Mouse (Mus musculus) CD8-positive naive resting alpha-beta T cell, adult 2 months (primary cell): ENCODE measurements around the gene Prm3.

Experiments used
- DNase-seq, 2 experiments: peaks; one replicate each; pipeline ENCODE4 v3.0.0; 2022; ENCODE audit warnings: low read depth in 2 of 2, low spot score in 2 of 2

Gene Prm3

DNA sequence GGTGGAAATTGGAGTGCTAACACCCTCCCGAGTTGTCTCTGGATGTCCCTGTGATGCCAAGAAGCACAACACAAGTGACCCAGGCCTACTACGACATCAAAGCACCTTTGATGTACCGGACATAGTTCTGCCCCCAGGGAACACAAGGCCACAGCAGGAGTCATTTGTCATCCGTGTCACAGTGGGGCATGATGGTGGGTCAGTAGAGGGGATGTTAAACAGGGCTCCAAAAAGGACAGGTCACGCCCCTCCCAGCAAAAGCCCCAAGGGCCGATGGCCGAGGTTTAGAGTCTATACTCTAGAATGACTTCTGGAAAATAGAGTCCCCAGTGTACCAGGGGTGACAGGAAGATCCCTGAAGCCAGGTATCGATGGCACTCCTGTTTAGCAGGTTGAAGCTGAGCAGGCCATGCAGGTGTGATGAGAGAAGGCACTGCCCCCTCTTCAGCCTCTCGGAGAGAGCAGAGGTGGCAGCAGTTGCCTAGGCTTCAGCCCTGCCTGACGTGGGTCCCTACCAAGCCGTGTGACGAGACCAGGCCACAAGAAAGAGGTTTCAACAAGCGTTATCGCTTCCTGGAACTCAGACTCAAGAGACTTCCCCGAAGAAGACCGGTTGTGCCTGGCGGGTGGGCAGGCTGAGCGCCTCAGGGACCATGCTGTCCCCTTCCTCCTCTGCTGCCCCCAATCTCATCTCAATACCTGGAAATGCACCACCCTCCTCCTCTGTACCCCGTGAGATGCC is 18.8 kb downstream of the Prm3 start:
- DNase-seq: peak; percentile 84 to 87

DNA sequence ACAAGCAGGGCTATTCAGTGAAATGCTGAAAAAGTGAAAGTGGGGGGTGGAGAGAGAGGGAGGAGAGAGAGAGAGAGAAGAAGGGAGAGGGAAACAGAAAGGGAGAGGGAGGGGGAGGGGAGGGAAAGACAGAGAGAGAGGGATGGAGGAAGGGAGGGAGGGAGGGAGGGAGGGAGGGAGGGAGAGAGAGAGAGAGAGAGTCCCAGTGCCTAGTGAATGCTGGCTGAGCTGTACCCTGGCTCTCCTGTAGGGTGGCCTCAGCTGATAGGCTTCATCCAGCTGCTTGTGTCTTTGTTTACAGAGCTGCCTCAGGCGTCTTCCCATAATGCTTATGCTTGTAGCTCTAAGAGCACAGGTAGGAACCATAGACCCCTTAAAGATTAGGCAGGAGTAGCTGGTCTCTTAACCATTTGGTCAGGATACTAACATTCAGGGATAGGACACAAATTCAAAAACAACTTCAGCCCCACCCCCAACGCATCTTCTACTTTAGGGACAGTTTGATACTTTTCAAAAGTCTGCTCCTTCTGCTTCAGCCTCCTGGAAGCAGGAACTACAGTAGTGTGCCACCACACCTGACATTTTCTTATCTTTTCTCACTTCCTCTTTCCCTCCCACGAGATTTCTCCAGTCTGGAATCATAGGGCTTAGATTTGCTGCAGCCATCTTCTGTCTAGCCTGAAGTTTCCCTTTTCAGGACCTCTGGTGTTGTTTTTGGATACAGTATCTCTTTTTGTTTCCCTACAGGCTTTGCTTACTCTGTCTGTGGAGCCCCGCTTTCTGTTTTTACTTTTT is 20.0 kb downstream of the Prm3 start:
- peak in 1 of 2 experiments; percentile 23 for DNase-seq

DNA sequence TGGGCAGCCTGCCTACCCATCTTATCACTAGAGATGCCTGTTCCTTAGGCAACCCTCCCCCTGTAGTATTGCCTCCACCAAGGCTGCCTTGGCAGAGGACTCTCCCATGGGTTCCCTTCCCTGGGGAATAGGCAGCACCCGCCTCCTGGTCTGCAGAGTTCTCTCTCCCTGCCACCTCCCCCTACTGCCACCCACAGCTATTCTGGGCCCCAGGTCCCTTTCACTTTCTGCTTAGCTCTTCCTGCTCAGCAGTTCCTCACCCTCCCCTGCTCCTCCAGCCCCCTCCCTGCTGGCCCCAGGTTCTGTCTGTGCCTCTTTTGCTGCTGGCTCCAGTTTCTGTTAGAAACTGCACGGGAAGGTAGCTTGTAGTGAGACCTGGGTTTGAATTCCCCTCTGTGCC is 21.1 kb downstream of the Prm3 start:
- DNase-seq: peak in 1 of 2 experiments; percentile 37

DNA sequence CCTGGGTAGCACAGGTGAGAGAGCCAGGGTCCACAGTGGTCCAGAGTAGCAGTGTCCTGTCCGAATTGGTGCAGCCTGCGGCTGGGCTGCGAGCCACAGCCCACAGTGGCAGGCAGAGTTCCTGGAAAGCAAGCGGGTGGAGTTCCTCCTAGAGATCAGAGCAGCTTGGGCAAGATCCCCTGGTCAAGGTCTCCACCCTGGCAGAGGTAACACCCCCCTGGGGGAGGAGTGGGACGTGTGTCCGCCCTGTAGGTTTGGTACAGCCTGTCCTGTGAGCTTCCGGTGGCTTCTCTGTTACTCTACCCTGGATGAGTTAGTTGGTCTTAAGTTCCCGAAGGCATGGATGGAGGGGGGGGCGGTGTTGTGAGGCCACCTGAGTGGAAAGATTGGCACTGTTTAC is 21.9 kb downstream of the Prm3 start:
- no peak for DNase-seq

DNA sequence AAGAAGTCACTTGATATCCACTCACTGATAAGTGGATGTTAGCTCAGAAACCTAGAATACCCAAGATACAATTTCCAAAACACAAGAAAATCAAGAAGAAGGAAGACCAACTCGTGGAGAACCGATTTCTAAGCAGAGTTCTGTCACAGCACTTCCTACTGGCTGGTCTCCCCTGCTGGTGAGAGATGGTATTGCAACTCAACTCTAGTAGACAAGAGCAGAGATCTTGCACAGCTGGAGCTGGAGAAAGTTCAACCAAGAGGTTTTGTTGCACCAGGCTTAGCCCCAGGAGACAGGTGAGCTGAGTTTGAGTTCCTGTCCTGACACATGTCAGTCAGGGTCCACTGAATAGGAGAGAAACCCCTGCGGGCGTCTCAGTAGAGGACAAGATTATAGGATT is 23.6 kb downstream of the Prm3 start:
- DNase-seq: peak; percentile 79 to 82

DNA sequence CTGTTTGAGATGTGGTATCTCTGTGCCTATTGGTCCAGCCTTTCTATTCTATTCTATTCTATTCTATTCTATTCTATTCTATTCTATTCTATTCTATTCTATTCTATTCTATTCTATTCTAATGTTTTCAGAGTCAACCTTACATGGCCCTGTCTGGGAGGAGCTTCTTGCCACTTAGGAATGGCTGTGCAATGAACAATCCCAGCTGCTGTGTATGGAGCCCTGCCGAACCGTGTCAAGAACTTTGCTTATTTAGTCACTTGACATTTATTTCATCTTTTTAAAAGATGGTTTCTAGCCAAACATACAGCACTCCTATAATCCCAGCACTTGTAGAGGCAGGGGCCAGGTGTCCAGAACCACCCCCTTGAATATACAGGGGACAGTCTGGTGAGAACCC is 26.4 kb downstream of the Prm3 start:
- no peak for DNase-seq

DNA sequence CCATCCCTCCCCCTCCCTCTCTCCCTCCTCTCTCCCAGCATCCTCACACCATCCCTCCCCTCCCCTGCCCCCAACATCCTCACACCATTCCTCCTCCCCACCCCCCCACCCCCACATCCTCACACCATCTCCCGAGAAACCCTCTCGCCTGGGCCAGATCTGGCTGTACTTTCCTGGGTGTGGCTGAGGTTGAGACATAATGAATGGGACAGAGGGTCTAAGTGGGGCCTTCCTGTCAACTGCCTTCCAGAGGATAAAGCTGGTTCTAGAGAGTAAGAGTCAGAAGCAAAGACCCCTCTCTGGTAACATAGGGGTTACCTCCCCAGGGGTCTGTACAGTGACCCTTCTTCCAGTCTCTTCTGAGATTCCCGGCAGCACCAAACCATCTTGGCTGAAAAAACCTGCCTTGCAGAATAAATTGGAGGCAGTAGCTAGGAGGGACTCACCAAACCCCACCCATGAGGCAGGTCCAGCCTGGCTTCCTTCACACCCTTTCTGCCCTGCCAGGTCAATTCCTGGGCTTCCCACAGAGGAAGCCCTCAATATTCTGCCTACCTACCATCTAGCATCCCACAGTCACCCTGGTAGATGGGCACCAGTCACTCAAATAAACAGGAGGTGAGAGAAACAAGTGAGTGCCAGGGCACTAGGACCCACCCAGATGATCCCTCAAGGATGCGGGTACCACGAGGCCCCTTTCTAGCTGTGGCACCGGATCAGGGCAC is 27.0 kb downstream of the Prm3 start:
- DNase-seq: no peak

DNA sequence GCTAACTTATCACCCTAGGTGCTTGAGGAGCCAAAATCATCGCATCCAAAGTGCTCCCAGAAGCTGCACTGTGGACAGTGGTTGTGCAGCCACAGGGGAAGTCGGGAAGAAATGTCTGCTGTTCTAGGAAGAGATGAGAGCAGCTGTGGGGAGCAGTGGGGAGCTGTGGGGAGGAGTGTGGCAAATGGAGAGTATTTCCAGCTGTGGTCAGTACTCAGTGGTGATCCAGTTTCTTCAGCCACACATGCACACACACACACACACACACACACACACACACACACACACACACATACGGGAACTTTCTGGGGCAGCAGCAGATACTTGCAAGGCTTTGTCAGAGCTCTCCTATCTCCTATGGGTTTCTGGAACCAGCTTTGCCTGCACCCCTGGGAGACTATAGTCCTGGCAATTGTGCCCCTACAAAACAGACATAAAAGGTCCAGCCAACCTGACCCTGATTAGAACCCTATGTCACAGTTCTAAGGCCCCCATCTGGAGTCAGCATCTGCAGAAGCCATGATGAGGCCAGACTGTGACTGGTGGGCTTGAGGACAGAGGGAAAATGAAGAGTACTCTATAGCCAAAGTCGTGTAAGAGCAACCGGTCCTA is 28.0 kb downstream of the Prm3 start:
- no peak for DNase-seq

DNA sequence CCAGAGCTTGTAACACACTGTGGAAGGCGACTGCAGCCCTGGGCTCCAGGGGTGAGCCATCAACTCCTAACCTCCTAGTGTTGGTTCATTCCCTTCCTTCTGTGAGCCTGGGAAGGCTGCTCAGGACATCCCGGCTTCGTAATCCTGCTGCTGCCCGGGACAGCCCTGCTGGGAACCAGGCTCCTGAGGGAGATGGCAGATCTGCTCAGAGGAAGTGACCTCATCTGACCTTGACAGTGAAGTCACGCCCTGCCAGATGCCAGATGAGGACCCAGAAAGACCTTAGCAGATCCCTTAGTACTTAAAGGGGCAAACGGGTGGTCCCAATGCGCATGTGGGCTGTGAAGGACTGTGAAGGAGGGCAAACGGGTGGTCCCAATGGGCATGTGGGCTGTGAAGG is 29.5 kb downstream of the Prm3 start:
- DNase-seq: no peak

DNA sequence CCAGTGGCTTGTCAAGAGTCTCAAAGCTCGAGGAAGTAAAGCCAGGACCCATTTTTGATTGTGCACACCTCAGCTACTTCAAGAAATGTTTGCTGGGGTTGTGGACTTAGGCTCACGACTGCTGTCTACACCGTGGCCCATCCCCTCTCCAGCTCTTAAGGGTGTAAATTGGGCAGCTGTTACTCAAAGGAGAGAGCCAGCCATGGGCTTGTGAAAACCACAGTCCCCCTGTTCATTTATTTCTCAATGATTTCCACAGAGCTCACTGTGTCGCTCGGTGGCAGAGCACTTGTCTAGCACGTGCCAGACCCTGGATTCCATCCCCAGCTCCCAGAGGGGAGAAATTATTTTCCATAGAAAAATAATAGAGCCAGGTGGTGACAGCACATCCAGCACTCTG is 34.5 kb downstream of the Prm3 start:
- DNase-seq: no peak

DNA sequence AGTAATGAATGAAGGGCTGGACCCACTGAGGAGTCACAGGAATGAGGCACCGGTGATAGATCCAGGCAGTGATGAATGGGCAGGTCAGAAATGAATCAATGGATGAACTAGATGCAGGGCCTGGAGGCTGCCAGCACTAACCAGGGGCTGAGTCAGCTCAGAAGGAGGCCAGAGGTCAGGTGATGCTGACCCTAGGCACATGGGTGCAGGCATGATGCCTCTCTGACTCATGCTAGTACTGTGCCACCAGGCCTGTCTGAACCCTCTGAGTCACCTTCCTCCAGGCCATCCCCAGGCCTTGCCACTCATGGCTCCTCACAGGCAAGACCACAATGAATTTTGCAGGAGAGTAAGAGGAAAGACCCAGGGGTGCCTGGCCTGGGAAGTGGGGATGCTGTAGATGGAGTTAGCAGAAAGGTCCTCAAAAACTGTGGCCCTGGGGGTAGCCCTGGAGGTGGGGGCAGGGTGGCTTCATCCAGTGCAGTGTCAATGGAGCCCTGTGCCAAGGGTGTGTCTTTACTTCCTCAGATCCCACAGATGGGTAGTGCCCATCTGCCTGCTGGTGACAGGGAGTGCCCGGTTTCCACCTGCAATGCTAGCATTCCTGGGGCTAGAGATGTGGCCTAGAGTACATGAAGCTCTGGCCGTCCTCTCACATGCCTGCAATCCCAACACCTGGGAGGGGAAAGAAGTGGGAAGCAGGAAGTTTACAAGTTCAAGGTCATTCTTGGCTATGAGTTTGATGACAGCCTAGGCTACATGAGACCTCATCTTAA is 36.0 kb downstream of the Prm3 start:
- DNase-seq: no peak

DNA sequence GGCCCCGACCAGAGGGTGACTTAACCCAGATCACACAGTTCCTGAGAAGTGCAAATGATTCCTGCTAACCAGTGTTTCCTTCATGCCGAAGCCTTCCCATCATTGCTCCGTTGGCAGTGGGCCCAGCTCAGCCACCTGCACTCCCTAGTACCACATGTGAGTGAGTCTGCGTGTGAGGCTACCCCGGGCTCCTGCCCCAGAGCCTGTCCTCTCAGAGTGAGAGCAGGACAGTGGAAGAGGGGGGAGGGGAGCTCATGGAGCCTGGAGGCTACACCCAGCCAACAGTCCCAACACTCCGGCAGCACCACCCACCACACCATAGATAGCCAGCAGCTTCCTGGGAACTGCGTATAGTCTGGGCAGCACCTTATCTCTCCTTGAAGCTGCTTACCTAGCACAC is 40.9 kb downstream of the Prm3 start:
- DNase-seq: no peak

DNA sequence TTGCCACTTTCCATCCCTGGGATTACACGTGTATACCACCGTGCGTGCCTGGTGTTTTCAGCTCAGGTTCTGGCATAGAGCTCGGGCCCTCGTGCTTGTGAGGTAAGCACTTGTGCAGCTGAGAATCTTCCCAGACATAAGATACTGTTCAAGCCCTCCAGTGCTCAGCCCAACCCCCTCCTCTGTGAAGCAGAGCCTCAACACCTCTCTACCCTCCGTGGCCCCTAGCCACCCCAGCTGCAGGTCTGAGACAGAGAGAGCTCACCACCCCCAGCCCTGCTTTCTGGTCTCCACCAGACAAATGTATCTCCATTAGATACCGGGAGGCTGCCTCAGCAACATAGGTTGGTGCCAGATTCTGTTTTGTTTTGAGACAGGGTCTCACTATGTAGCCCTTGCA is 41.5 kb downstream of the Prm3 start:
- DNase-seq: no peak

DNA sequence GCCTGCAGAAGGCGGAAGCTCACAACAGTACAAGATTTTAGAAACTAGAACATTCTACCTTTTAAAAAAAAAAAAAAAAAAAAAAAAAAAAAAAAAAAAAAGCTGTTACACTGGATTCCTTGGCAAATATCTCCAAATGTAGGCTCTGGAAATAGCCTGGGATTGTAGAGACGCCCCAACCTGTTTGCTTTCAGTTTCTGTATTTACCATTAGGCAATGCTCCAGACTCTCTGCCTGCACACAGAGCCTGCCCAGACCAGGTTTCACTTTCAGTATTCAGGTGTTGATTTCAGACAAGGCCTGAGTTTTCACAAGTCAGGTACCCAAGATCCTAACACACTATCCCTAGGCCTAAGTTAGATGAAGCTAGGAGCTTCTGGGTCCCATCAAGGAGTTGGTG is 49.6 kb downstream of the Prm3 start:
- peak; percentile 11 to 34 for DNase-seq
